Mouse (Mus musculus) midbrain, embryonic 11.5 days (tissue): ENCODE measurements at regions not wholly inside any gene's neighbourhood (a gene's known extent, or its start where the extent isn't known, plus 50 kb on each side); places are given as distances from the start of the nearest gene placed in this dataset.

Source experiments
- ATAC-seq: fragments of 200-750 bp; cut with Nextera tagmentation; 2 replicates; pipeline ENCODE4 v1.8.0; 2017; ENCODE audit warnings: moderate TSS enrichment, moderate library complexity; ENCODE audit not compliant: low FRiP score
- DNase-seq: peaks from one replicate; pipeline ENCODE4 v3.0.0; 2015; ENCODE audit warnings: low spot score; ENCODE audit errors: missing footprints
- H3K27ac ChIP-seq: fragments of 300-500 bp; sonication (generic); 2 replicates; pipeline ENCODE4 v1.5.1; 2014; ENCODE audit warnings: low read depth, low read length
- H3K27me3 ChIP-seq: fragments of 300-500 bp; sonication (generic); 2 replicates; pipeline ENCODE4 v1.6.1; 2014; ENCODE audit warnings: mild to moderate bottlenecking, low read length, moderate library complexity, mixed read lengths; ENCODE audit not compliant: control insufficient read depth, insufficient read depth
- H3K36me3 ChIP-seq: fragments of 300-500 bp; sonication (generic); 2 replicates; pipeline ENCODE4 v1.6.1; 2014; ENCODE audit warnings: mild to moderate bottlenecking, low read length, moderate library complexity, mixed read lengths; ENCODE audit not compliant: control insufficient read depth, insufficient read depth
- H3K4me1 ChIP-seq: fragments of 300-500 bp; sonication (generic); 2 replicates; pipeline ENCODE4 v1.6.1; 2014; ENCODE audit warnings: low read length; ENCODE audit not compliant: control insufficient read depth, insufficient read depth
- H3K4me2 ChIP-seq: fragments of 300-500 bp; sonication (generic); 2 replicates; pipeline ENCODE4 v1.6.1; 2014; ENCODE audit warnings: mild to moderate bottlenecking, moderate library complexity
- H3K4me3 ChIP-seq: fragments of 300-500 bp; sonication (generic); 2 replicates; pipeline ENCODE4 v1.5.1; 2014; ENCODE audit warnings: low read depth, low read length
- H3K9ac ChIP-seq: fragments of 300-500 bp; sonication (generic); 2 replicates; pipeline ENCODE4 v1.6.1; 2014; ENCODE audit warnings: low read length
- H3K9me3 ChIP-seq: fragments of 300-500 bp; sonication (generic); 2 replicates; pipeline ENCODE4 v1.6.1; 2016; ENCODE audit warnings: low read length; ENCODE audit not compliant: control insufficient read depth
- WGBS: fragments of 180-500 bp; shearing (Covaris S2); extraction: QIAGEN DNeasy Blood & Tissue Kit; methylation state at CpG from one replicate; pipeline ENCODE4 v1.1.7; 2014; 5-methylcytosine and 5-hydroxymethylcytosine counted together

GRCm38 (mm10) chr1:28229611-28230010 is 550.4 kb downstream of the Gm597 start:
- Histone ChIP-seq H3K4me2 (no peak overlapping the region), H3K4me1 (no peaks in the 10 kb centered on the region), H3K4me3 (no peak overlapping the region), H3K9ac (no peak overlapping the region), H3K27ac (no peak overlapping the region), H3K27me3 (no peaks in the 10 kb centered on the region), H3K9me3 (no peaks in the 10 kb centered on the region), H3K36me3 (no peaks in the 10 kb centered on the region)
- ATAC-seq (no peak), DNase-seq (no peak)

- H3K9me3 ChIP-seq, result no peaks in the 10 kb centered on the region
- DNase-seq (no peak), ATAC-seq (0 out of 2 replicates have a peak, but pooled peaks have one; percentile 67)
- H3K27me3 ChIP-seq, result no peaks in the 10 kb centered on the region
- H3K4me2 ChIP-seq, result no peak overlapping the region
- no peaks in the 10 kb centered on the region for H3K4me1 ChIP-seq
- 66% methylated on average over 2 of the region's 2 CpGs for WGBS
- H3K4me3 ChIP-seq, result no peak overlapping the region
- H3K9ac ChIP-seq, result no peak overlapping the region
- H3K36me3 ChIP-seq, result no peaks in the 10 kb centered on the region
- no peak overlapping the region for H3K27ac ChIP-seq
These were observed 565.6 kb downstream of the Gm597 start for GRCm38 (mm10) chr1:28214243-28215038.
